Mouse (Mus musculus) heart, postnatal 25 days (tissue): Measurements from ENCODE around the gene Krtap31-2. TPM values are rescaled to one million over a fixed set of nuclear protein-coding genes. Genes with fewer than 3 reads are reported as not detected.

Experiments
- DNase-seq: peaks from one replicate; pipeline ENCODE4 v3.0.0; 2022; ENCODE audit warnings: low spot score
- intact Hi-C: fragments of 180-260 bp; cut with DNase I; formaldehyde crosslinking; loops from one replicate; pipeline ENCODE4 v1.15.1; 2025
- total RNA-seq, 2 experiments: library from RNA; stranded (reverse); gene quantifications; 2 replicates each; pipeline ENCODE4 v1.2.3; 2021

Krtap31-2 gene
- not detected for total RNA-seq

GRCm38 (mm10) chr11:99935991-99936390, at the start of gene Krtap31-2:
Krtap31-2 (plus strand) TSS chr11:99936291.
- intact Hi-C loops = no loop called here
- no peak for DNase-seq

GRCm38 (mm10) chr11:99907620-99908019, 28.5 kb upstream of the Krtap31-2 start, which contains the start of gene Krtap31-1:
Krtap31-1 (plus strand) TSS chr11:99907920.
- no peak for DNase-seq
- intact Hi-C loops = no loop called here

DNA sequence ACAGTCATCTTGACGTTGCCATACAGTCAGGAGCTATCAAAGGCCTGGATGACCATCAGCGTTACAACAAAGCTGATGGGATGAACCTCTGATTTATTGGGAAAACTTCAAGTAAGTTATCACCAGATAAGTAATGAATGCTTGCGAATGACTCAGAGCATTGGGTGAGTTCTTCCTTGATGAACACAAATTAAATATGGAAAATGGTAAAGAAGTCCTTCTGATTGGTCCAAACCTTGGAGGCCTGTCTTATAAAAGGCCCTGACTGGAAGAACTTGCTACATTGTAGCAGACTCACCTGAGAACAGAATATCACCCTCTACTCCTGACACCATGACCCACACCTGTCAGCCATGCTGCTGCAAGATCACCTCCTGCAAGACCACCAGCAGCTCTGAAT, 21.6 kb upstream of the Krtap31-2 start, which contains the start of gene Gm11565:
Gm11565 (plus strand) TSS at position 301 of the 400 bp plus-strand sequence.
- DNase-seq = no peak
- intact Hi-C loops = no loop called here

GRCm38 (mm10) chr11:99937751-99938264, 1.7 kb downstream of the Krtap31-2 start:
- no peak for DNase-seq
- intact Hi-C loops = no loop called here

GRCm38 (mm10) chr11:99948175-99948574, 12.1 kb downstream of the Krtap31-2 start, which contains the start of gene Krtap9-5:
Krtap9-5 (plus strand) TSS chr11:99948475.
- intact Hi-C loops = no loop called here
- DNase-seq = no peak

- no peak for DNase-seq
- intact Hi-C loops = no loop called here
Observed at GRCm38 (mm10) chr11:99964213-99964612, 28.1 kb downstream of the Krtap31-2 start.

- intact Hi-C loops = no loop called here
- no peak for DNase-seq
Observed at GRCm38 (mm10) chr11:99965961-99966360, 29.9 kb downstream of the Krtap31-2 start.

DNA sequence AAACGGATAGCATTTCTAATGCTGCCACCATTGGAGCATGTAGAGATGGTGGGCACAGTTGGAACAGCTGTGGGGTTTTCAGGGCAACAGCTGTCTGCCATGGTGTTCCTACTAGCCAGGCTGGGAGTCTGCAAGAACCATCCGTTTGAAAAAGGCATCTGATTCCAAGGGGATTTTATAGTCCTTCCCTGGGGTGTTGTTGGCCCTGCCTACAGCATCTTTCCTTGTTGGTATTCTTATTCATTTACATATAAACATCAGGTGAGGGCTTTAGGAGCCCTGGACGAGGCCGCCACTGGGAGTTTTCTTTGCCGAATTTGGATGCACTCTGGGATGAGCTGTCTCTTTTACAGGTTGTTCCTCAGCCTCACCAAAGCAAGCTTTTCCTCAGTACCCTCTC, 42.9 kb downstream of the Krtap31-2 start, which contains the start of gene Krtap29-1:
Krtap29-1 (minus strand) TSS at position 101 of the 400 bp plus-strand sequence.
- intact Hi-C loops = no loop called here
- DNase-seq = no peak

- no peak for DNase-seq
- intact Hi-C loops = no loop called here
Observed at GRCm38 (mm10) chr11:99982731-99983130, 46.6 kb downstream of the Krtap31-2 start.

GRCm38 (mm10) chr11:99983442-99983841, 47.4 kb downstream of the Krtap31-2 start:
- intact Hi-C loops = no loop called here
- no peak for DNase-seq

- no peak for DNase-seq
- intact Hi-C loops = no loop called here
Observed at GRCm38 (mm10) chr11:99985291-99986092, 49.4 kb downstream of the Krtap31-2 start.

GRCm38 (mm10) chr11:99986180-99986647, 50.1 kb downstream of the Krtap31-2 start, which contains the start of gene Krtap16-1:
Krtap16-1 (minus strand) TSS chr11:99986597.
- intact Hi-C loops = no loop called here
- no peak for DNase-seq

Other genes with a start within 250 kb of the Krtap31-2 start
- gene Gm14190, start 245.6 kb upstream of the Krtap31-2 start, total RNA-seq = not detected
- not detected for gene Gm14180, start 202.0 kb upstream of the Krtap31-2 start, total RNA-seq
- not detected for gene Gm11595, start 163.4 kb upstream of the Krtap31-2 start, total RNA-seq
- gene Krtap4-8, start 155.6 kb upstream of the Krtap31-2 start, total RNA-seq = not detected
- gene Krtap4-9, start 151.1 kb upstream of the Krtap31-2 start, total RNA-seq = not detected
- not detected for gene Gm11596, start 142.8 kb upstream of the Krtap31-2 start, total RNA-seq
- gene Gm11569, start 137.4 kb upstream of the Krtap31-2 start, total RNA-seq = not detected
- not detected for gene Gm11554, start 131.8 kb upstream of the Krtap31-2 start, total RNA-seq
- gene Krtap4-13, start 126.4 kb upstream of the Krtap31-2 start, total RNA-seq = not detected
- gene Gm11564, start 120.6 kb upstream of the Krtap31-2 start, total RNA-seq = not detected
- not detected for gene 2300003K06Rik, start 98.2 kb upstream of the Krtap31-2 start, total RNA-seq
- not detected for gene Krtap4-16, start 84.7 kb upstream of the Krtap31-2 start, total RNA-seq
- not detected for gene Gm11568, start 78.4 kb upstream of the Krtap31-2 start, total RNA-seq
- gene Gm11559, start 71.8 kb upstream of the Krtap31-2 start, total RNA-seq = not detected
- not detected for gene Krtap9-1, start 62.9 kb upstream of the Krtap31-2 start, total RNA-seq
- not detected for gene Gm11567, start 57.1 kb upstream of the Krtap31-2 start, total RNA-seq
- gene Krtap31-1, start 28.4 kb upstream of the Krtap31-2 start, total RNA-seq = not detected
- gene Gm11565, start 21.5 kb upstream of the Krtap31-2 start, total RNA-seq = not detected
- gene Krtap9-5, start 12.2 kb downstream of the Krtap31-2 start, total RNA-seq = not detected
- not detected for gene Krtap29-1, start 42.8 kb downstream of the Krtap31-2 start, total RNA-seq
- not detected for gene Krtap16-1, start 50.3 kb downstream of the Krtap31-2 start, total RNA-seq
- gene Krtap17-1, start 57.7 kb downstream of the Krtap31-2 start, total RNA-seq = not detected
- not detected for gene Krt33a, start 79.9 kb downstream of the Krtap31-2 start, total RNA-seq
- not detected for gene Krt33b, start 93.6 kb downstream of the Krtap31-2 start, total RNA-seq
- gene Krt34, start 105.3 kb downstream of the Krtap31-2 start, total RNA-seq = not detected
- gene Krt31, start 114.3 kb downstream of the Krtap31-2 start, total RNA-seq = not detected
- gene Krt32, start 151.9 kb downstream of the Krtap31-2 start, total RNA-seq = not detected
- not detected for gene Krt35, start 159.9 kb downstream of the Krtap31-2 start, total RNA-seq
- not detected for gene Krt36, start 169.3 kb downstream of the Krtap31-2 start, total RNA-seq
- not detected for gene Krt13, start 185.3 kb downstream of the Krtap31-2 start, total RNA-seq
- gene Krt15, start 199.6 kb downstream of the Krtap31-2 start, total RNA-seq = not detected
- gene Krt19, start 212.4 kb downstream of the Krtap31-2 start, total RNA-seq = 10 to 100 TPM in 1 of 2 experiments, 1 to 10 TPM in 1; 9.8 to 16.4 TPM